Mouse (Mus musculus): ENCODE measurements around the gene Aven.

Aven gene

DNA sequence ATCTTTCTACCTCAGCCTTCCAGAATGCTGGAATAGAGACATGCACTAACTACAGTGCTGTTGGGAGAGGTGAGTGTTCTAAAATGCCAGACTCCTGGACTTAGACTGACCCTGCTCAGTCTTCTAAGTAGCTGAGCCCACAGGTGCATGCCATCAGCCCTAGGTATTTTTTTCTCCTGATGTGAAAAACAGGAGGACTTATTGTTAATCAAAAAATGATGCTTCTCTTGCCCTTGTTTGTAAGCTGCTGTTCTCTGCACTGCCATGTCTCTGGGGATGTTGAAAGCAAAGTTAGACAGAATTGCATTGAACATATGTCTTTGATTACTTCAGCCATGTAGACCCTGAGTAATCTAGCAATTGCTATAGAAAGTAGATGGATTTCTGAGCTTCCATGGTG, 64.7 kb downstream of the Aven start:
- DNase-seq (ENCODE audit: low spot score) = no peak

DNA sequence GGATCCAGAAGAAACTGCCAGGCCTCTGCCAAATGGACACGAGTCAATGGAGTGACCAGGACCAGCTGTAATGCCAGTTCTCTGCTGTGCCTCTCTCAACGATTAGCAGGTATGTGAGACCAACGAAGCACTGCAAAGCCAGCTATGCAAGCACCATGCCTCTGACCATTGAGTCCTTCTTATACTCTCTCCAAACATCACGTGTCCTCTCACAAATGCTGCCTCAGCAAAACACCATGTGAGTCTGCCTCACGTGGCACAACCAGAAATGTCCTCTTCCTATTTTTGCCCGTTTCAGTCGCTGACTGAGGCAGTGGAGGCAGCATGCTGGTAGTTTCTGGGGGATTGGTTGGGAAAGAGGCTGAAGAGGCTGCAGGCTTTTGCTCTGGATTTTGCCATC, 68.8 kb downstream of the Aven start:
- no peak for DNase-seq (ENCODE audit: low spot score)

DNA sequence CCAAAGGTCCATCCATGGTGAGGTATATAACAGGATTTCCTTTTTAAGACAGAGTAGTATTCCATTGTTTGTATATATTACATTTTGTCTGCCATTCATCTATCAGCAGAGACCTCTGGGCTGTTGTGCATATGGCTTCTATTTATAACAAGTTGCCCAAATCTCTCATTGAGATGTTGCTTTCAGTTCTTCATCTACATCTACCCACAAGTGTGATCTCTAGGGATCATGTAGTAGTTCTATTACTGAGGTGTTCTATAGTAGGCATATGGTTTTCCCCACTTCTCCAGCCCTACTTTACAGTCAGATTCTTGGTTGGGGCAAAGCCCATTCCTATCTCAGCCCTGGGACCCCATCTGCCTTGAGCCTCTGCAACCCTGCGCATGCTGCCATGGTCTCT, 72.3 kb downstream of the Aven start:
- DNase-seq (ENCODE audit: low spot score) = no peak

GRCm38 (mm10) chr2:112566290-112567085, 73.7 kb downstream of the Aven start:
- DNase-seq (ENCODE audit: low spot score) = no peak

- no peak for DNase-seq (ENCODE audit: low spot score)
These were observed 75.0 kb downstream of the Aven start for GRCm38 (mm10) chr2:112567786-112568185.

DNA sequence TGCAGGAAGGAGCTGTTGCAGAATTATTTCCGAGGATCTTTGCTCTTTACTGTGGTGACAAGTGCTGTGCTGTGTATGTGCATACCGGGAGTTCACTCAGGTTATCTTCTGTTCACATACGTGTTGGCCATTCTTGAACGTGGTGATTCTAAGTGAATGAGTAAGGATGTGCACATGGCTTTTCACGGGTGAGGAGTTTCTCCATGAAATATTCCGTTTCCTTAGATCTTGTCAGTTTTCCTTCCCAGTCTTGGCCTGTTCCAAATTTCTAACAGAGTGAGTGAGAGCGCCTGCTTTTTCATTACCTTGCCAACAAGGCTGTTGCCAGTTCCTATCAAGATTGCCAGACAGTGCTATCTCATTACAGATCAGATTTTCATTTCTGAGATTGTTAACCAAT, 98.2 kb downstream of the Aven start:
- DNase-seq (ENCODE audit: low spot score) = no peak

- no peak for DNase-seq (ENCODE audit: low spot score)
These were observed 98.7 kb downstream of the Aven start for GRCm38 (mm10) chr2:112591451-112591871.

- DNase-seq (ENCODE audit: low spot score) = no peak
These were observed 100.6 kb downstream of the Aven start for GRCm38 (mm10) chr2:112593322-112593721.

- DNase-seq (ENCODE audit: low spot score) = no peak
These were observed 101.0 kb downstream of the Aven start for GRCm38 (mm10) chr2:112593781-112594180.

DNA sequence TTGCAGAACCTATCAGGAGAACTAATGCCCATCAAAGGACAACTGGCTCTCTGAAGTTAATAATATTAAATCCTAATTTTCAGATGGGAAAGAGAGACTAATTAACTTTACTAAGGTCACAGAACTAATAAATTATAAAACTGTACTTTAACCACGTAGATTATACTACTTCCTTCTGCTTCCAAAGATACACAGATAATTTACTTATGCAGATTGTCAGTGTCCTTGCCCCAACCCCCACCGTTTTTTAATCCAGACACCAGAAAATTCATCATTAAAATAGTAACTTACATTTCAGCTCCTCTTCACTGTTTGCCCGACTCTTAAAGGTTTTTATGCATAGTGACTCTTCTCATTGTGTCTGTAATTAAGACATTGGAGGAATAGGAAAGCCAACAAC, 103.0 kb downstream of the Aven start:
- DNase-seq (ENCODE audit: low spot score) = no peak

DNA sequence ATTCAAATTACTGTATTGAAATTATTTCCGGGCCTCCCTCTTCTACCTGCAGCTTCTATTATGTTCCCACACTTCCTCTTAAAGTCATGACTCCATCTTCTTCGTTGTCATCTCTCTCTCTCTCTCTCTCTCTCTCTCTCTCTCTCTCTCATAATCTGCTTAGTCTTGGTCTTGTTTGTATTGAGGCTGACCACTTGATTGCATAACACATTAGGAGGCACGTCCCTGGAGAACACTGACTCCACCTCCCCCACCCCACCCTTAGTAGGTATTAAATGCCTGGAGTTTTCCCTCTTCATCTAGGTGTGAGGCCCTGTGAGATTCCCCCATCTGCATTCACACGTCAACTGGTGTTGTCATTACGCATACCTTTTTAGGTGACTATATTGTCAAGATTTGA, 103.7 kb downstream of the Aven start:
- DNase-seq (ENCODE audit: low spot score) = no peak

DNA sequence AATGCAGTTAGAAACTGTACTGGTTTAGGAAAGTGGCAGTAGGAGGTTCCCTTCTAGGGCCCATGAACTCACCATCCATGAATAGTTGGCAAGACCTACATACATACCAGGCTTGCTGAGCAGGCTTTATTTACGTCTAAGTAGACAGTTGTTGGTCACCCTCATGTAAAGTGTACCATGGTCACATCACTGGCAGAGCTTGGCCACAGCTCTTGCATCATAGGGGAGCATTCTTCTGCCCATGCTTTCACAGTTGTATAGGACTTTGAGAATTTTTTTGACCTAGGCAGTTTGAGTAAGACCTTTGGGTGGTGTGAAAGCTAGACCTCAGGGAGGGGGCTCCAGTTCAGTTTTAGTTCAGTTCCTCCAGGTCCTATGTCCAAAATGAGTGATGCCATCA, 104.3 kb downstream of the Aven start:
- no peak for DNase-seq (ENCODE audit: low spot score)

DNA sequence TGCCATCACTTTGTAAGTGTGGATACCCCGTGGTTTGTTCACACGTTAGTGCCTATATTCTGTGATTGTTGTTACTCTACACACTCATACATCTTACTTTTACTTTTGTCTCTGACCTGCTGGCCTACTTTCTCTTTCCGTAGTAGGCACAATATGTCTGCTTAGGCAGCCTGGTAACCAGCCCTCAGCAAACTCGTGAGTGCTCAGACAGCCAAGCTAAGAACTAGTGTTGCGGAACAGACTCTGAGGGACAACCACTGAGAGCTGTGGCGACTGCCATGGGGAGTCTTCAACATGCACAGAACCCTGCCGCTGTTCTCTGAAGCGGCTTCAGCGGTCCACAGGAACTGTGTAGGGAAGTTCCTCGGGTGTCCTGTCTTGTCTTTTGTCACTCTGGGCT, 107.5 kb downstream of the Aven start:
- DNase-seq (ENCODE audit: low spot score) = no peak

DNA sequence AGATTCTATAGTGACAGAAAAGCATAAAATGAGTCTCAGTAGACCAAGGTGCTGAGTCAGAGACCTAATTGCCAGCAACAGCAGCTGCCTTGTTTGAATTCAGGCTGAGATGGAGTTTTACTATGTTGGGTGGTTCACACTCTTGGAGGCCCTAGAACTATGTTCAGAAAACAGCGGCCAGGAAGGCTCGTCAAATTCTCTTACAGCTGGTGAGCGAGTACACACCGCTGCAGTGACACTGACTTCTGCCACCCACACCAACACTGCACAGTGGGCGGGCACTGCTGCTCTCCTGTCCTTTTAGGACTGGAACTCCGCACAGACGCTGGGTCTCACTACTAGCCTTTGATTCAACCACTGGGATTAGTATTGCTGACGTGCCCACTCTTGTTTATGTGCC, 109.7 kb downstream of the Aven start:
- DNase-seq (ENCODE audit: low spot score) = no peak

- DNase-seq (ENCODE audit: low spot score) = no peak
These were observed 113.8 kb downstream of the Aven start for GRCm38 (mm10) chr2:112606536-112606935.

GRCm38 (mm10) chr2:112612628-112613027, 119.9 kb downstream of the Aven start:
- DNase-seq (ENCODE audit: low spot score) = no peak

GRCm38 (mm10) chr2:112614375-112614774, 121.6 kb downstream of the Aven start:
- DNase-seq (ENCODE audit: low spot score) = no peak

GRCm38 (mm10) chr2:112617206-112617605, 124.4 kb downstream of the Aven start:
- DNase-seq (ENCODE audit: low spot score) = no peak

DNA sequence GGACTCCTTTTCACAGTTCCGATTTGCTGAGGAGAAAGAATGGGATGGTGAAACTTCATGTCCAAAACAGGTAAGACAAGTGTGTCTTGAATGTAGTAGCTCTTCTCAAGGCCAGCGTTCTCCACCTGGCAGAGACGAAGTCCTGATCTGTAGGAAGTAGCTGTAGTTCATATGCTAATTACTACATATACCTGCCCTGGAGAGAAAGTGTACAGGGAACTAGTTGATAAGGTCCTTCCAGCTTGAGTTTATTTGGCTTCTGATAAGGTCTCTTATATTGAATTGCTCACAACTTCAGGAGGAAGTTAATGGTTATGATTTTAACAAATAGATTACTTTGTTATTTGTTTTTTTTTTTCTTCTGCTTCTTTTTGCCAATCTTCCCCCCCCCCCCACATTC, 132.4 kb downstream of the Aven start:
- no peak for DNase-seq (ENCODE audit: low spot score)

DNA sequence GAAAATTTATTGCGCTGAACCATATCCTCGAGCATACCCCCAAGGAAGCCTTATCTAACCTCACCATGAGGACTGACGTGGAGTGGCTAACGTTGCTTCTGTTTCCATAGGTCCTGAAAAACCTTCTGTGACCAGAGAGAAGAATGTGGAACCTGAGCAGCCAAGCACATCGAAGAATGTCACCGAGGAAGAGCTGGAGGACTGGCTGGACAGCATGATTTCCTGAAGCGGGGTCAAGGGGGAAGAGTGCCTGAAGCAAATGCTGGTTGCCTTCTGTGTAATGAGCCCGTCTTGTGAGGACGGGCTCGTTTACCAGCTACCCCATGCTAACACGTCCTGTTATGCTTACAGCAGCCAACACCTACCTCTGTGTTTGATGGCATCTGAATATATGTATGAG, 137.9 kb downstream of the Aven start:
- DNase-seq (ENCODE audit: low spot score) = no peak

- DNase-seq (ENCODE audit: low spot score) = no peak
These were observed 139.8 kb downstream of the Aven start for GRCm38 (mm10) chr2:112632536-112632935.

DNA sequence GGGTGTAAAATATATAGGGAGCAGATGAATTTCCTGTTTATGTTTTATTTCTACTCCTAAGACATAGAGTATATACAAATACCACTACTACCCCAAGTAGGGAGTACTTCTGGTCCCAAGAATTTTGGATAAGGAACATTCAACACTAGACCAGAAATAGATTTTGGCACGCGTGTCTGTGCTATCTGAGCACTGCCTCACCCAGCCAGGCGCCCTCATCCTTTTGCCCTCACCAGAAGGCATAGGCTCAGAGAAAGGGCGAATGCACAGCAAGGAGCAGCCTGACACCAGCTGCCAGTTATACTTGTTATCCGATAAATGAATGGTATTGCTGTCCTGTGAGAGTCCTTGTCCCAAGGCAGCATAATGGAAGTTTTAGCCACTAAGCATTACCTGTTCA, 144.4 kb downstream of the Aven start:
- DNase-seq (ENCODE audit: low spot score) = no peak

- DNase-seq (ENCODE audit: low spot score) = no peak
These were observed 161.1 kb downstream of the Aven start for GRCm38 (mm10) chr2:112653836-112654235.

DNA sequence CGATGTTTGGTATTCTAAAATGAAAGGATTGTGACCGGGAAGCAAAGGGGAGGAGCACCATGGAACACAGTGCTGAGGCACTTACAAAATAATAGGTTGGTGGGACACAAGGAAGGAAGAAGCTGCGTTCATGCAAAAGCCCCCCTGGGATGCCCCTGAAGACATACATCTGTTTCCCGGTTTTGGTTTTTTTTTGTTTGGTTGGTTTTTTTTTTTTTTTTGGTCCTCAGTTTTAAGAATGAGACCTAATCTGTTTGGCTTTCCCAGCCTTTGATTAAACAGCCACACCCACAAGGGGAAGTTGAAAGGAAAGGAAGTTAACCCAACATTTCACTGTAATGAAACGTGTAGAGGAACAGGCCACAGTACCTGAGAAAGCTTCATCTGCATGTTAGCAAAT, 163.4 kb downstream of the Aven start:
- no peak for DNase-seq (ENCODE audit: low spot score)

Measured in ovary, postnatal 10 days (tissue).